Mouse (Mus musculus) CH12.LX (cell line): ENCODE measurements around the gene 1700086D15Rik. TPM values are rescaled to one million over a fixed set of nuclear protein-coding genes. Genes with fewer than 3 reads are reported as not detected.

ENCODE experiments used
- DNase-seq: peaks from one replicate; pipeline ENCODE4 v3.0.0-alpha.2; 2013; ENCODE audit errors: extremely low read depth
- H3K27ac ChIP-seq: 2 replicates; pipeline ENCODE4 v1.5.1; 2012; ENCODE audit warnings: low read depth, mild to moderate bottlenecking, control low read depth, moderate library complexity; ENCODE audit not compliant: insufficient read depth
- H3K27me3 ChIP-seq: replicated peaks from 2 replicates; pipeline ENCODE3; 2012; ENCODE audit warnings: inconsistent platforms
- H3K36me3 ChIP-seq, 2 experiments: replicated peaks in 1 of 2; 2 replicates each; pipeline versions ENCODE3 to v1.6.1; 2012; ENCODE audit warnings: inconsistent platforms in 1 of 2, low read length in 1 of 2, mild to moderate bottlenecking in 1 of 2, mixed read lengths in 1 of 2, moderate library complexity in 1 of 2; ENCODE audit not compliant: control insufficient read depth in 1 of 2, insufficient read depth in 1 of 2
- H3K4me1 ChIP-seq, 2 experiments: 2 replicates each; pipeline ENCODE4 v1.6.1; 2012; ENCODE audit warnings: inconsistent platforms in 1 of 2, moderate library complexity in 1 of 2; ENCODE audit not compliant: insufficient read depth in 2 of 2, control insufficient read depth in 1 of 2
- H3K4me2 ChIP-seq: 2 replicates; pipeline ENCODE4 v1.6.1; 2012; ENCODE audit warnings: low read depth, mild to moderate bottlenecking, control low read depth; ENCODE audit not compliant: poor library complexity, insufficient read depth, severe bottlenecking
- H3K4me3 ChIP-seq, 3 experiments: fragments of 150-350 bp in 1 of 3; sonication (generic) in 1 of 3; replicated peaks in 1 of 3; 2 replicates each; pipeline versions ENCODE3 to v1.5.1; 2011 to 2012; ENCODE audit warnings: low read depth in 2 of 3, low read length in 2 of 3, mild to moderate bottlenecking in 2 of 3, moderate library complexity in 2 of 3, control low read depth in 1 of 3, improper control_type of control experiment in 1 of 3, inconsistent platforms in 1 of 3, mixed read lengths in 1 of 3; ENCODE audit not compliant: poor library complexity in 1 of 3
- H3K79me2 ChIP-seq: replicated peaks from 2 replicates; pipeline ENCODE4 v1.6.1; 2012; ENCODE audit warnings: mild to moderate bottlenecking, moderate library complexity; ENCODE audit not compliant: control insufficient read depth, poor library complexity, insufficient read depth, severe bottlenecking; ENCODE audit errors: extremely low read depth
- H3K9ac ChIP-seq: 2 replicates; pipeline ENCODE4 v1.6.1; 2012; ENCODE audit warnings: low read depth, mild to moderate bottlenecking, control low read depth, moderate library complexity; ENCODE audit not compliant: insufficient read depth
- H3K9me3 ChIP-seq: replicated peaks from 2 replicates; pipeline ENCODE3; 2012; ENCODE audit warnings: low read length, inconsistent platforms, mixed read lengths
- CTCF ChIP-seq, 2 experiments: IDR thresholded peaks in 1 of 2; conservative IDR thresholded peaks in 1 of 2; 2 replicates each; pipeline ENCODE4 v1.5.1; 2011 to 2012; ENCODE audit warnings: low read depth in 2 of 2, low read length in 2 of 2, improper control_type of control experiment in 1 of 2, inconsistent platforms in 1 of 2, mild to moderate bottlenecking in 1 of 2, moderate library complexity in 1 of 2
- E2F4 ChIP-seq: IDR thresholded peaks from 2 replicates; pipeline ENCODE4 v1.6.1; 2011; ENCODE audit warnings: low read depth, low read length, improper control_type of control experiment; ENCODE audit not compliant: insufficient replicate concordance
- ELF1 ChIP-seq: IDR thresholded peaks from 2 replicates; pipeline ENCODE4 v1.6.1; 2014; ENCODE audit warnings: low read depth, mild to moderate bottlenecking, inconsistent platforms, low read length, improper control_type of control experiment
- EP300 ChIP-seq: IDR thresholded peaks from 2 replicates; pipeline ENCODE4 v1.6.1; 2011; ENCODE audit warnings: low read length, improper control_type of control experiment
- JUN ChIP-seq: IDR thresholded peaks from 2 replicates; pipeline ENCODE4 v1.6.1; 2011; ENCODE audit warnings: low read depth, mild to moderate bottlenecking, low read length, improper control_type of control experiment, moderate library complexity; ENCODE audit not compliant: insufficient read depth
- JUND ChIP-seq: conservative IDR thresholded peaks from 2 replicates; pipeline ENCODE4 v1.6.1; 2011; ENCODE audit warnings: low read depth, low read length, improper control_type of control experiment
- KAT2A ChIP-seq: IDR thresholded peaks from 2 replicates; pipeline ENCODE4 v1.6.1; 2012; ENCODE audit warnings: low read length, improper control_type of control experiment, inconsistent platforms; ENCODE audit not compliant: insufficient replicate concordance
- MAX ChIP-seq: IDR thresholded peaks from 2 replicates; pipeline ENCODE4 v1.6.1; 2011; ENCODE audit warnings: low read length, improper control_type of control experiment
- MEF2A ChIP-seq: IDR thresholded peaks from 2 replicates; pipeline ENCODE4 v1.6.1; 2014; ENCODE audit warnings: low read depth, mild to moderate bottlenecking, inconsistent platforms, low read length, improper control_type of control experiment, borderline replicate concordance
- MXI1 ChIP-seq: IDR thresholded peaks from 2 replicates; pipeline ENCODE4 v1.6.1; 2011; ENCODE audit warnings: mild to moderate bottlenecking, low read depth, low read length, improper control_type of control experiment
- NELFE ChIP-seq: IDR thresholded peaks from 2 replicates; pipeline ENCODE4 v1.6.1; 2011; ENCODE audit warnings: low read depth, low read length, improper control_type of control experiment
- PAX5 ChIP-seq: IDR thresholded peaks from 2 replicates; pipeline ENCODE4 v1.6.1; 2012; ENCODE audit warnings: low read length, inconsistent platforms, mixed read lengths
- TCF12 ChIP-seq: IDR thresholded peaks from 2 replicates; pipeline ENCODE4 v1.6.1; 2014; ENCODE audit warnings: low read depth, mild to moderate bottlenecking, inconsistent platforms, low read length, improper control_type of control experiment
- ZC3H11A ChIP-seq: IDR thresholded peaks from 2 replicates; pipeline ENCODE4 v1.6.1; 2012; ENCODE audit warnings: low read depth, mild to moderate bottlenecking, inconsistent platforms, low read length, improper control_type of control experiment
- ZKSCAN1 ChIP-seq: IDR thresholded peaks from 2 replicates; pipeline ENCODE4 v1.6.1; 2012; ENCODE audit warnings: low read depth, inconsistent platforms, low read length, improper control_type of control experiment, borderline replicate concordance
- ZMIZ1 ChIP-seq: IDR thresholded peaks from 2 replicates; pipeline ENCODE4 v1.6.1; 2012; ENCODE audit warnings: low read depth, mild to moderate bottlenecking, inconsistent platforms, low read length, improper control_type of control experiment
- dilution Hi-C: fragments of 300-500 bp; cut with MboI; formaldehyde crosslinking; loops from 2 replicates; pipeline ENCODE4 v1.14.3; 2020; ENCODE audit warnings: low sequenced_read_pairs; ENCODE audit not compliant: extremely low pct_unique_long_range_greater_than_20kb, extremely low pct_ligation_motif_present
- in situ Hi-C: fragments of 300-500 bp; cut with MboI; formaldehyde crosslinking; loops from 3 replicates; pipeline ENCODE4 v1.14.3; 2019; ENCODE audit warnings: low sequenced_read_pairs, low pct_ligation_motif_present, low pct_unique_long_range_greater_than_20kb, mixed read lengths
- polyA plus RNA-seq: library from polyadenylated mRNA; unstranded; fragments of >175 nt; gene quantifications from 2 replicates; pipeline ENCODE4 v1.2.1, GENCODE M21; 2012; ENCODE audit warnings: low read depth; ENCODE audit not compliant: insufficient read length
- total RNA-seq, 2 experiments: library from RNA; depleted of rRNA; stranded (reverse); fragments of 300-350 nt in 1 of 2; fragments of >200 nt in 1 of 2; gene quantifications; 2 replicates each; pipeline ENCODE4 v1.2.3; 2012 to 2014

The 1700086D15Rik gene
- total and polyA plus RNA-seq, 3 experiments: not detected

DNA sequence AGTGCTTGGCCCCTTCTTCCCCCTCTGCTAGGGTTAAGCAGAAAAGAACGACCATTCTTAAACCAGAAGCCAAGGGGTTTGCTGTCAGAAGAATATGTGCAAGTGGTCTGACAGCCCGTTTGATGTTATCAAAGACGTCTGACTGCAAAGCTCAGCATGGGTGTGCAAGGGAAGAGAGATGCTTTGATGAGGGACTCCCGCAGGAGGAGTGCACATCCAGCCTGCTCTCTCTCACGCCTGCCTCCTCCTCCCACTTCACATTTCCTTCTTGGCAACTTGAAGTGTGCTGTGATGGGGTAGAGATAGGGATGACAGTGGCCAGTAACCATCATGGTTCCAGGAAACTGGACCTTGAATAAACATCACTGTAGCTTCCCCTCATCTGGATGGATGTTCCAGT, 42.5 kb upstream of the 1700086D15Rik start:
- no peak for TF ChIP-seq E2F4
- no peak for DNase-seq
- dilution Hi-C loops: no loop called here
- H3K9me3 ChIP-seq: peaks cover 12% of the 10 kb centered on the region
- no peak overlapping the region for H3K27ac ChIP-seq
- no peaks in the 10 kb centered on the region for H3K4me1 ChIP-seq
- in situ Hi-C loops: no loop called here
- no peak overlapping the region for H3K4me2 ChIP-seq
- H3K79me2 ChIP-seq: no peaks in the 10 kb centered on the region
- H3K4me3 ChIP-seq: no peak overlapping the region
- no peaks in the 10 kb centered on the region for H3K27me3 ChIP-seq
- H3K9ac ChIP-seq: no peak overlapping the region
- no peaks in the 10 kb centered on the region for H3K36me3 ChIP-seq

DNA sequence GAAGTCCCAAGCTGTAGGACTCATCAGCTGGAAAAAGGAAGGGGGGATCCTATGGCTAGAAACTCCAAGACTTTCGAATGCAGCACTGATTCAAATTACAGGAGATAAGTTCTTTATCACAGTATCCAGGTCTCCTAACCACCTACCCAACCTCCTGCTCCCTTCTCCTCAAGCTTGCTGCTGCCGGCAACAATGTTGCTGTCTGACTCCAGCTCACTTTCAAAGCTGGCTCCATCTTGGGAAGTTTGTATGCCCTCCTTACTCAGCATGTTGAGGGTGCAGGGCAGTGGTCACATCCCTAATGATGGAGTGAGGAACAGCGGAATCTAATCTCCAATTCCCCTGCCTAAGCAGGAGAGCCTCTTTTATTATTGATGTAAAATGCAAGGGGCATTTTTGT, 38.3 kb upstream of the 1700086D15Rik start:
- Histone ChIP-seq H3K27me3 (no peaks in the 10 kb centered on the region), H3K9ac (no peak overlapping the region), H3K4me2 (no peak overlapping the region), H3K36me3 (no peaks in the 10 kb centered on the region), H3K9me3 (peaks cover 13% of the 10 kb centered on the region), H3K79me2 (no peaks in the 10 kb centered on the region), H3K4me3 (peak overlapping the region in 1 of 3 experiments; percentile 1), H3K27ac (no peak overlapping the region), H3K4me1 (no peaks in the 10 kb centered on the region)
- TF ChIP-seq MXI1 (no peak), MEF2A (no peak), ZMIZ1 (no peak), MAX (no peak), TCF12 (no peak), E2F4 (no peak), EP300 (no peak), PAX5 (no peak), JUND (no peak), ELF1 (no peak), ZKSCAN1 (no peak), NELFE (no peak), CTCF (conservative IDR thresholded peaks at IDR 0.05 in 1 of 2, IDR thresholded peaks at IDR 0.05 in 1 of 2; ENCODE audit: low read depth in 2 of 2, low read length in 2 of 2) (no peak), ZC3H11A (no peak), KAT2A (no peak), JUN (no peak)
- dilution Hi-C loops: no loop called here
- no peak for DNase-seq
- in situ Hi-C loops: loop anchor here (10.0 kb wide), 1 partner anchor 477 kb away; no protein-coding TSS in a partner anchor
